Mouse (Mus musculus) kidney, postnatal 36 days (tissue): ENCODE measurements around the gene Erc2.

Experiments used
- DNase-seq, 2 experiments: peaks; one replicate each; pipeline ENCODE4 v3.0.0; 2021 to 2022; ENCODE audit warnings: mixed read lengths in 2 of 2

The Erc2 gene

DNA sequence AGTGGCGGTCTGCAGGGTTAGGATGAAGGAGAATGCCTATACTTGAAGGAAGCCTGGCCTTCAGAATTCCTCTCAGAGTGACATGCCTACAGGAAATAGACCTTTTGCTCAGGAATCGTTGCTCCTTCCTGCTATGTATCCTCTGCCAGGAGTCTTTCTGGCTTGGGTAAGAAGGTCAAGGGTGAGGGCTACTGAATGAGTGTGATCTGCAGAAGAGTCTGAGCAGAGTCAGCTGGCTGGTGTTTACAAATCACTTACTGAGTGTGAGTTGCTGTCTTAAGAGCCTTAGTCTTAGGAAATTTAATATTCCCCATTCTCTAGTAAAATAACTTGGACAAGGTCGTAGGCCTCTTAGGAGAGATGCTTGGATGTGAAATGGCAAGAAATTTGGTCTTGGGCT lies 450.3 kb downstream of the Erc2 start:
- no peak for DNase-seq

DNA sequence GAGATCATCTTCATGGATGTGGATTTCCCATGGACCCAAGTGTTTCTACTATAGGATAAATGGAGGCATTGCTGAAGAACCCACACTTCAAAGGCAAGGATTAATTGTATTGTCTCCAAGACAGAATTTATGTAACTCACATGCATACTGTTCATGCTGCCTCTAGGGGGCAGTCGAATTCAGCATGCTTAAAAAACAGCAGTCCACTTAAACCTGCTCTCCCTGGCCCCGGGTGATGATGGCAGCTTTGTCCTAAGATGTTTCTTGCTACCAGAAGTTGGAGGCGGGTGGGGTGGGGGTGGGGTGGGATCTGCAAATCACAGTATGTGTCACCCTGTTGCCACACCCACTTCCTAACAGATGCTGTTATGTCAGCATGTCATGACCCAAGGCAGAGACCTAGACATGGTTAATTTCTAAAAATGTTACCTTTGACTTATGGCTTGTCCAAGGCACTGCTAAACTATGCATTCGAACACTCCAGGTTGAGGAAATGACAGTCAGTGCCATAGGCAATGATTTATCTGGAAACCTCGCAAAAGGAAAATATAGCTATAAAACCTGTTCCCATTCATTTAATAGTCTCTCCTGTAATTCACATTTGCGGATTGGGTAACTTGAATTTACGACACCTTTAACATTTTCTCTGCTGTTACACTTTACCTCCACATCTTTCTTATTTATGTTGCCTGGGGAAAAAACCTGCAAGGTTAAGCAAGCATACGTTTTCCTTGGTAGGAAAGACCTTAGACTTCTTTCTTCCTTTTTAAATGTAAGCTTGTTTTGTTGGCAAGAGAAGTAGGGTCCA lies 467.6 kb downstream of the Erc2 start:
- DNase-seq = peak; percentile 7 to 40

DNA sequence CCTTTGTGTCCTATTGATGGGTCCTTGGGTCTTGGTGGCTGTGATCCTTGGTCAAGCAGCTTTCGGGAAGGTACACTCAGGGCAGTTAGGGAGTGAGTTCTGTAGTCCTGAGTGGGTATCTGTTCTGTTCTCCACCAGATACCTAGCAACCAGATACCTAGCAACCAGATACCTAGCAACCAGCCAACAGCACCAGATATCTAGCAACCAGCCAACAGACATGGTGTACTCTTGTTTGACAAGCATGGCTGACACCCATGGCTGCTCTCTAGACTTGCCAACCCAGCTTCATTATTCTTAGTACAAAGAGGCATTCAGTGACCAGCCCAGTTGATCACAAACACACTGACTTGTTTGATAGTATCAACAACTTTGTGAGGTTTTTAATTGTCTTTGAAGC lies 469.1 kb downstream of the Erc2 start:
- no peak for DNase-seq

DNA sequence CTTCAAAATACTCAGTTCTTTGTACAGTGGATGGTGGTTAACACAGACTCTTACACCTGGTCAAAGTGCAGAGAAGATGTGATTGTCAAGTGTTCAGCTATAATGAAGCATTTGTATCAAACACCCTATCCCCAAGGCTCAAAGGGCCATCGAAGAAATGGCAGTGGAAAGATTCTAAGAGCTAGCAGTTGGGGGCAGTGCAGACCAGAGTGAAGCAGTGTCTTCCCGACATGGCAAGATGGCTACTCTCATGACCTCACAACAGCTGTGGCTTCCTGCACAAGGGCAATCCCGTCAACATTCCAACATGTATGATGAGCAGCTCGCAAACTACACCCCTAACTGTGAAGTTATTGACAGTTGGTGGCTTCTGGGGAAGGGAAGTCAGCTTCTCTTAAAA lies 471.0 kb downstream of the Erc2 start:
- no peak for DNase-seq

DNA sequence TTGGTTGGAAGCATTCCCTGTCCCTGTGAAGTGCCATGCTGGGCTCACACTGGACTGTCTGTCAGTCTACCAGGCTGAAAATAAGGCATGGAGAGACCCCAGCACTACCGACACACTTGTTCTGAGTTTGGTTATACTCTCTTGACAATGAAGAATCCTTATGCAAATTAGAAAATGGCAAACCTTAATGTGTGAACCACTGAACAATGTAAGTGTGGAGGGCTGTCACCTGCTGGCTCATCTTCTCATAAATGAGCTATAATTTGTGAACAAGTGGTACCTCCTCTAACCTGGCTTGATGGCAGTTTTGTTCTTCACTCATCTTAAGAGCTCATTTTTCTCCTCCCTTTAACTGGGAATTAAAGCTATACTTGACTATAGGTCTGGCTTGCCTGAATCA lies 471.7 kb downstream of the Erc2 start:
- DNase-seq = no peak

DNA sequence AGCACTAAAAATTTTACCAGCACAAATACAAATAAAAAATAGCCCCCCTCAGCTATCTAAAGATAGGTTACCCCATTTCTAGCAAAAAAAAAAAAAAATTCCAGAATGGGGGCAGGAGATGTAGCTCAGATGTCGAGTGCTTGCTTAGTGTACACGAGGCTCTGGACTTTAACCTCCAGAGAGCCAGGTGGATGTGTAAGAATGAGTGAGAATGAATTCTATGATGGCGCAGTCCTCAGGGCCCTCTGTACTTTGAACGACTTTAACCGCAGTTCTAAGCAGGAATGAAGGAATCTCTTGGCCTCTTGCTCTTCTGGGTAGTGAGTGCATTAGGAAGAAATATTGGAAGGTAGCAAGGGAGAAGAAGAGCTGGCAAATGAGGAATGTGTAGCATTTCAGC lies 476.9 kb downstream of the Erc2 start:
- no peak for DNase-seq

DNA sequence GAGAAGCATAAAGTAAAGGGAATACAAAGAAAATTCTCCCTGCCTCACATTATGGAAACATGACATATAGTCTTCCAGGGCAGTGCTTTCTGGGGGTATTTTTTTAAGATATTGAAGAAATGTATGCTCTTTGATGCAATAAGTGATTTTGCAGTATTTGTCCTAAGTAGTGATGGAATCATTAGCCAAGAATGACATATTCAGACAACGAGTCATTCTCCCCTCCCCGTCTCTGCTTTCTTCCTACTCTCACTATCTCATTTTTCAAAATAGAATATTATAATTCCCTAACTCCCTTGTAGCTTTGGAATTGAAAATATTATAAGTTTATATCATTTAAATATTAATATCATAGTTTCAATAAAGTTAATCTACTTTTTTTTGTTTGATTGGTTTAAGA lies 490.9 kb downstream of the Erc2 start:
- DNase-seq = no peak

DNA sequence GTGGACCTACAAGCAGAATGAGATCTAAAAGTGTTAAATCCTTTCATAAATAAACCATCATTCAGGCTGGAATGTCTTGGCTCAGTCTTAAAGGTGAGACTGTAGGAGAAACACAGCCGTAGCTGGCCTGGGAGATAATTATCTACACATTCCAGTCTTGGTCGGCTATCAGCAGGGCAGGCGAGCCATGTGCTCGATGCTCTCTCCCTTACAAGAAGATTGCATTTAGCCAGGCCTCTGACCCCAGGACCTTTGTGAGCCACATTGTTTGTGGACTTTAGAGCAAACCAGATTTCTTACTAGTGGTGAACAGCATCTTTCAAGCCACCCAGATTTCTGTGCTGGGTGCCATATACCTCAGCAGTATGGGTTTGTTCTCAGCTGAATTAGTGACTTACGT lies 498.6 kb downstream of the Erc2 start:
- no peak for DNase-seq

DNA sequence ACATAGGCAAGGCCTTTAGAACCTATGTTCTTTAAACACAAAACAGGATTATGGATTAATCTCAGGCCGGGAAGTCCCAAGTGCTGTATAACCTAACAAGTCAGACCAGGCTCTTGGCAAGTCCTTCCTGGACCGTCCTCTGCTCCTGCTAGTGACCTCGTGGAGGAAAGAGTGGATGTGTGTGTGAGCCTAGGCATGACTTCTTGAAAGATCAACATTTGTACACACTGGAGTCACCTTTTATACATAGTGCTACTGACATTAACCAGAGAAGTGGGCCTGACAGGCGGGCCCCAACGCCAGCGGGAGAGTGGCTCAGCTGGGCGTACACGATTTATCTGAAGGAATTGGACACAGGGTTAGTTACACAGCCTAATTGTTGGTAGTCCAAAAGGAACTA lies 504.6 kb downstream of the Erc2 start:
- no peak for DNase-seq

DNA sequence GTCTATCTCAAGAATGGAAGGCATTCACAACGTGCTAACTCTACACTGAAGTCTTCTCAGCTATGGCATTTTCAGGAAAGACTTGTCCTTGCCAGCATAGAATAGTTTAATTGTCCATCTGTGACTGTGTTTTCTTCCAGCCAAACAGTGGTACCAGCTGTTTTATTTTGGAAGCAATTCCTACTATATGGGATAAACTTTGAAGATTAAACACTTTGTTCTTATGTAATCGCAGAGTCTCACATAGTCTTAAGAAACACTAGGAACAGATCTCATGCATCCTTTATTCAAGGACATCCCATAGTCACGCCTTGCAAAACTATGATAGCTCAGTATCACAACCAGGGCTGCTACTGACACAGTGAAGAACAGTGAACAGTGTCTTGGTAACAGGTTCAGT lies 506.8 kb downstream of the Erc2 start:
- DNase-seq = no peak

DNA sequence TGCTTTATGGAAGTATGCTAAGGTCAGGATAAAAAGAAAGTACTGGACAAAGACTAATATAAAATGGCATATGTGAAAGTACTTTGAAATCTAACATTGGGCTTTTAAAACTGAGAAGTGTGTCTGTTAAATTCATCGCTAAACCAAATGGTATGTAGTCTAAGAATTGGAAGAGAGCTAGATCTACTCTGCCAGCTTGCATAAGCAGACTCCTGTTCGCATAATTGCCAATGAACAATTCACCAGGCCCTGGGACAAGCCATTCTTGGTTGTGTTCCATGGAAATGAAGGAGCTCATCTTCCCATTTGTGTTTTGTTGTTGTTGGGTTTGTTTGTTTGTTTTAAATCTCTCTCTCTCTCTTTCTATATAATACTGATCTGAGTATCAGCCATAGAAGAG lies 521.8 kb downstream of the Erc2 start:
- no peak for DNase-seq

DNA sequence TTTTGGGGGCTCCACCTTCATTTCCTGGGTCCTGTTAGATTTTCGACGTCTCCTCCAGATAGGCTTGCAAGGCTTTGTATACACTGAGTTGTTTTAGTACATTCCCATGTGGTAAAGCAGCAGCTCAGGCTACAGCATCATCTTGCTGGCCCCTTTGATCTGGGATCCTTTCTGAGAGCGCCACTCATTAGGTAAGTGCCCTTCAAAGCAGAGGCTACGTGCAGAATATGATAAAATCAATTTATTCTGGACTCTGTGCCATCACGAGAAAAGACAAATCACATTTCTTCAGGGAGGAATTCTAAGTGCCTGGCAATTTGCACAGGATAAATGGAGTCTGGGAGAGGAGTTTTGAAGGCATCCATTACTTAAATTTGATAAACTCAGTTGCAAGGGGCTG lies 525.0 kb downstream of the Erc2 start:
- DNase-seq = no peak

DNA sequence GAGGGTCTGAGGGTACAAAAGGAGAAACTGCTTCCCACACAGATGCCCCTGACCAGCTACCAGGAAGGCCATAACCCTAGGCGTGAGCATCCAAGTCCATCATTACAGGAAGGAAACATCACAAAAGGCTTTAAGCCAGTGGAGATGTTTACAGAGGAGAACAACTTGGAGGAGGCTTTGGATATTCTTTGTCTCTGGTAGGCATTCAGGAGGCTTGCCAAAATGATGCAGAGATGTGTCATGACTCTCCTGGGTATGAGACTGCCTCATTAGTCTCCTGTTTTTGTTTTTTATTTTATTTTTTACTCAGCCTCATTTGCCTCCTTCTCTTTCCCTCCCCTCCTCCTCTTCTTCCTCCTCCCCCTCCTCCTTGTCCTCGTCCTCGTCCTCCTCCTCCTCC lies 528.7 kb downstream of the Erc2 start:
- no peak for DNase-seq

DNA sequence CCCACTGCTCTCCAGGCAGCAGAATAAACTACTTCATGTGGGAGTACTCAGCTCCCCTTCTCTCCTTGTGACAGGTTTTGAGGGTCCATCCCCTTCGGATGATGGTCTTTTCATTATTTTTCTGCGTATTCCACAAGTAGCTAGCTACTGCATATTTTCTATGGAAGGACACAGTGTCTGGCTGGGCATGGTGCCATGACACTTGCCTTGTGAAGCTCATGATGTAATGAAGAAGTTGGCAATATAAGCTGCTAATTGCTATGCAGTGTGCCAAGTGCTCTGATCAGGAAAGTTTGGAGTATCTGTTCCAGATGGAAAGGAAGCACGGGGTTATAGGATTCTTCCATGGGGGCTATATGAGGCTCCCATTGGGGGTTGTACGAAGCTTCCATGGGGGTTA lies 533.5 kb downstream of the Erc2 start:
- no peak for DNase-seq

DNA sequence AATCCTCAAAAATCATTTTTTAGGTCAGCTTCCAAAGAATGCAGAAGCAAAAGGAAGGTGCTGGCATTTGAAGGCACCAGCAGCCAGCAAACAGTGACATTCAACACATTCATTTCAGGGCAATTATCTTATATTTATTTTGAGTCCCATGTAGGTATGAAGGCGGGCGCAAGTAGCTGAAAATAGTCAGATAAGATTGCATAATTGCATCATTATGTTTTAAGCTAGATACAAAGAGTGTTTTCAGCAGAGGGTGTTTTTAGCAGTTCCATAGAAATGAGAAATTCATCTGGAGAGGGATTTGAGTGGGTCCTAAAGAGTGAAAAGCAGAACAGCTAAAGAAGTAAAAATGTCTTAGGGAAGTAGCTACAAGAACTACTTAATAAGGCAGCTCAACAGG lies 538.6 kb downstream of the Erc2 start:
- no peak for DNase-seq

DNA sequence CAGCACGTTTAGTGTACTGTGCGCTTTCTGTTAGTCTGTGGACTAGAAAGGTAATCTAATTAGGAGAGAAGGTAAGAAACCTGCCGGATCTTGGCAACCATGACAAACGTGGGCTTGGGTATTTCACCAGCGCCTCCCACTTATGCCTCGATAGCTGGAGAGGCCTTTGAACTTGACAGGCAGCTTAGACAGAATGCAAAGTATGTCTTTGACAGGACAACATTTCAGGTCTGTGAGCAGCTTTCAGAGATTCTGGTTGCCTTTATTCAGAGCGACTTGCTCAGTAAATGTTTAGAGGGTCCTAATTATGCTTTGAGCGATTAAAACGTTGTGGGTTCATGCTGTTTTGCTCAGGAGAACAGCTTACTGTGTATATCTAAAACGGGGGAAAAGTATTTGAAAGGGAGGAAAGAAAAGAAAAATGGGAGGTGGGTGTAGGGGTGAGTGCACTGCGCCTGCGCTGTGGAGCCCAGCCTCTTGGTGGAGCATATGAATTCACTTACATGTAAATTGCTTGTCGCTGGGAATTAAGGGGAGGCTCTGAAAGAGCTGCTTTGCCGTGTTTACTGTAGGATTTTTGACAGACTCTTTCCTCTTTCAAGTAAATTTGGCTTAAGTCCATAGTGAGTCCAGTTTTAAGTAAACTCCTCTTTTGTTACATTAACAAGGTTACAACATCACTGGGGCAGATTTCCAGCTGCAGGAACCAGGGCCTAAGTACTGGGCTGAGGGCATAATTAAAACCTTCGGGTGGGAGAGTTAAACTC lies 542.6 kb downstream of the Erc2 start:
- peak in 1 of 2 experiments; percentile 2 for DNase-seq

DNA sequence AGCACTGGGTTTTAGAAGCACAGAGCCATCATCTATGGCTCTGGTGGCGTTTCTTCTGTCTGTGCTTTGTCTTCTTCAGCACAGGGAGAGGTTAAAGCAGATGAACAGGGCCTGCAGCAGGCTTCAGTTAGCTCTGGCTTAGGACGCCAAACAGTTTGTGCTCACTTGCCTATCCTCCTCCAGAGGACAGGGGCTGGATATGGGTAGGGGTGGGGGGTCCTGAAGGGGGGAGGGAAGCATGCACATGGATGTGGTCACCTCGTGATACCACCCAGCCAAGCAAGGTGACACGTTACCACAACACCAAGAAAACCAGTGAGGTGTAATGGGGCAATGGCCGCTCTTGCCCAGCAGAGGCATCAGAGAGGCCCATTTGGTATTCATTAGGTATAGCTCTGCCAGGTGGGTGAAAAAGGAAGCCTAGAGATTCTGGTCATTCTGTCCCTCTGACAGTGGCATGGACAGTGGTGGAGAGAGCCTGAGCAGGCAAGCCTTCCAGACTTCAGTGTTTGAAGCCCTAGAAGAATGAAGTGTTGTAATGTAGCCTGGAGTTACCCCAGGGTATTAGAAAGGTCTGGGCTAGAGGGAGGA lies 543.5 kb downstream of the Erc2 start:
- peak in 1 of 2 experiments; percentile 2 for DNase-seq

DNA sequence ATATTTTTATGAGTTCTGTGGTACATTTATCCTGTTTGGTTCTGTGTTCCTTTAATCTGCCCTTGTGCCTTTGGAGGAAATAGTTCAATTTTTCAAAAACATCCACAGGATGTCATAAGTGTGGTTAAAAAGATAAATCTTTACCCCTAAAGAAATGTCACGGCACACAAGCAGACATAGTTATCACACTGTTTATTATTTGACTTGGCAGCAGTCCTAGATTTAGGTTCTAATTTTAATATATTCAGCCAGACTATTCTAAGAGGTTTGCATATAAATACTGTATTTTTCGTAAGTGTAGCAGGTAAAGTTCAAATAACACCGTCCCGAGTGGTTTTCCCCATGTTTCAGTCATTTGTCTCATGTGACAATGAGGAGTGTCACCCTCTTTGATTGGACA lies 548.5 kb downstream of the Erc2 start:
- no peak for DNase-seq

DNA sequence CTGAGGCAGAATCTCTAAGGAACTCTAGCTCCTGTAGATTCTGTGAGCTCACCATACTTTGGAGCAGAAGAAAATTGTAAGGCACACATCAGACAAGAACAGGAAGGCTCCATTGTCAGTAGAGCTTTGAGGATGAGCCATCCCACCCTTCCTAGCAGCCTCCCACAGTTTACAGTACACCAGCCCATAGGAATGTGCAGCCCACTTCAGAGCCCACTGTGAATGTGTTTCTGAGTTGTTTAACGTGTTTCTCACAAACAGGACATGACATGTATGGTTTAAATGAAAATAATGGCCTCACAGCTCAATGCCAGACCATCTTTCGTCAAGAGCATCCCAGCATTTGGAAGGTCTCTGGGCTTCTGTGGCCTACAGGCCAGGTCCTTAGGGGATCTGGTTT lies 549.1 kb downstream of the Erc2 start:
- DNase-seq = no peak

DNA sequence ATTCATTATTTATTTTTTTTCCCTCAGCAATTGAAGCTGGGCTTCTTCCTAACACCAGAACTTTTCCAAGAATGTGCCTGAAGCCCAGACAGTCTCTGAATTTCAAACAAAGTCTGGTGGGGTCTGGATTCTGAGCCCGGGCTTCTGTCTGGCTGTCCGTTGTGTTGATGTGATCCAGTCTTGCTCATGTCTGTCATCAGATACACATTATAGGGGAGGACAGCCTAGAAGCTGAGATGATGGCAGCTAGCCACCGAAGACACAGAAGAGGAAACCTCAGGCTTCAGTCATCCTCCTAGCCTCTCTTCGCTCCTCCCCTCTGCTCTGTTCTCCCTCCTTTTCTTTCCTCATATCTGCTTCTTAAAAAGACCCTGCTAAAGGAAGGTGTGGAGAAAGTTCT lies 551.5 kb downstream of the Erc2 start:
- DNase-seq = no peak

DNA sequence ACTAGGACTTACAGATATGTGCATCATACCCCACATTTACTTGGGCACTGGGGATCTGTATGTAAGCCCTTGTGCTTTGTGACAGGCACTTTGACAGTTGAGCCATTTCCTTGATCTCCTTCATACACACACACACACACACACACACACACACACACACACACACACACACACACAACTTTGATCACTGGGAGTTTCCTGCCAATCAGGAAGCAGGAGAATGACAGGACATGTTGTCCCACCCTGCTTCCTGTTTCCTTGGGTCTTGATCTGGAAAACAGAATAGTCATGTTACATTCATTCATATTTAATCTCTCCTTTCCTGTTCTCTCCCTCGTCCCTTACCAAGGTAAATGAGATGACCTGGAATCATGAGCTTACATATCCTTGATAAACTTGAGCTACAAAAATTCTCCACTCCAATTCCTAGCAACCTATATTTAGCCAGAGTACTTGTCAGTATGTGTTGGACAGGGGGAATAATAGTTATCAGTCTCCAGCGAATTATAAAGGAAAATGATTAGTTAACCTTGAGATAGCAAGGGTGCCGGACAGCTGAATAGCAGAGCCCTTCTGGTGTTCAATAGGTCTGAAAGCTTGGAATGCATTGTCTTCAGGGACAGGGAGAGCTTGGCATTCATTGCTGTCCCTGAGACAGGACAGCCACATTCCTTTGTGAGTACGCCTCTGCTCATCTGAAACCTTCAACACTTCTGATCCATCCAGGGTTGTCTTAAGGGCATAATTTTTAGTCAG lies 559.0 kb downstream of the Erc2 start:
- no peak for DNase-seq

DNA sequence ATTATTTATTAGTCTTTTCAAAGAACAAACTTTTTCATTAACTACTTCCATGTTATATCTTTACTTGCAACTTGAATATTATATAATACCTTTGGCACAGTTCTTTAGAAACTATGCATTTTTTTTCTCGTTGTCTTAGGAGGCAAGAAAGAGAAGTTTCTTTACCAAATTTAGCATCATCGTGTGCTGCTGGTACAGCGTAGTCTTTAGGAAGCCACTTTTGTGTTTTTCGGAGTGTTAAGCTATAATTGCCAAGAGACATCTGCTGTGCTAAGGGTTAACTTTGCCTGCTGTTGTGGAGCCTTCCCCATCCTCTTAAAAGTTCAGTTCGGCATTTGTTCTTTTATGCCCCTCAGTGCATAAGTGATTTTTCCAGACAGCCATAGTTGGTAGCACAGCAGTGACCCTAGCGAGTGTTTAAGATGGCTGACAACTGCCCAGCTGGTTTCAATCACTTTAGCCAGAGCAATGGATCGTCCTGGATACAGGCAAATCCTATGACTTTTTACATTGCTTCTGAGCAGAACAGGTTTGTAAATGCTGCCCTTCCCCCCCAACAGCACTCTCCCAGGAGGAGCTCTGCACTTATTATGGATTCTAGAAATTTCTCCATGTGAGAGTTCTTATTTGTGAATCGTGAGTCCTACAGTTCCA lies 570.6 kb downstream of the Erc2 start:
- no peak for DNase-seq

DNA sequence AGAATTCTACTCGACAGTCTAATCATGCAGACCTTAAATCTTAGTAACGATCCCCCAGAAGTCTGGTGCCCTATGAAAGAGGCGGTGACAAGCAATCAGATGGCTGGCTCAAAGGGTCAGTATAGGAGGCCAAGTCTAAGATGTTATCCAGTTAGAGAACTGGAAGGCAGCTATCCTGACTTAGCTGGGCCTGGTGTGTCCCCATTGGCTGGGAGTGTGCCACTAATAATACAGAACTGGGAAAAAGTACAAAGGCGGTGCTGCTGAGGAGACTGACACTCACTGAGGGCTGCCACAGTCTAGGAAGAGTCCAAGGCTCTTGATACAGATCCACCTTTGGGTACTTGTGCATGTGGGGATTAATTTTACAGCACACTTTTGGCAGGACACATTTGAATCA lies 581.6 kb downstream of the Erc2 start:
- DNase-seq = no peak
